Mouse (Mus musculus): ENCODE results near the gene Mup17. TPM values are rescaled to one million over a fixed set of nuclear protein-coding genes. Genes with fewer than 3 reads are reported as not detected.

The Mup17 gene
- not detected for total RNA-seq (2023)

DNA sequence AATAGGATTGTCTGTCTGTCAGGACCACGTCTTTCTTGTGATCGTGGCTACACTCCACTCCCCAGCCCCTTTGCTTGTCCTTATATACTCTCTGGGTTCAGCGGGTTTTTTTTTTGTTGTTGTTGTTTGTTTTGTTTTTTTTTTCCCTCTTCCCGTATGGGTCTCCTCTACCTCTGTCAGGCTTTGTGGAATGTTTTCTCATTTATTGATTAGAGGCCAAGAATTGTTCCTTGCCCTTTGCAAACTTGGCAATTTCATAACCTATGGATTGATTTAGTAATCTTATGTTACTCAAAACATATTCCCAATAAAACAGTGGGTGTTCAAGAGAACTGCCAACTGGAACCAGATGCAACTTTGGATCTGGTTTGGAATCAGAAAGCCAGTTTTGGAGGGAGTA, at the start of gene Mup17:
Gene Mup17, minus strand, starts transcription at position 101 of the 400 bp plus-strand sequence.

Other genes with a start within 250 kb of the Mup17 start
- not detected for gene Mup15, start 156.1 kb downstream of the Mup17 start, total RNA-seq (2023)
- gene Mup16, start 76.3 kb downstream of the Mup17 start, total RNA-seq (2023), result not detected
- gene Mup18, start 78.3 kb upstream of the Mup17 start, total RNA-seq (2023), result not detected
- gene Mup19, start 186.4 kb upstream of the Mup17 start, total RNA-seq (2023), result not detected
- not detected for gene Mup5, start 239.4 kb upstream of the Mup17 start, total RNA-seq (2023)